Mouse (Mus musculus): ENCODE measurements at regions not wholly inside any gene's neighbourhood (a gene's known extent, or its start where the extent isn't known, plus 50 kb on each side); places are given as distances from the start of the nearest gene placed in this dataset.

DNA sequence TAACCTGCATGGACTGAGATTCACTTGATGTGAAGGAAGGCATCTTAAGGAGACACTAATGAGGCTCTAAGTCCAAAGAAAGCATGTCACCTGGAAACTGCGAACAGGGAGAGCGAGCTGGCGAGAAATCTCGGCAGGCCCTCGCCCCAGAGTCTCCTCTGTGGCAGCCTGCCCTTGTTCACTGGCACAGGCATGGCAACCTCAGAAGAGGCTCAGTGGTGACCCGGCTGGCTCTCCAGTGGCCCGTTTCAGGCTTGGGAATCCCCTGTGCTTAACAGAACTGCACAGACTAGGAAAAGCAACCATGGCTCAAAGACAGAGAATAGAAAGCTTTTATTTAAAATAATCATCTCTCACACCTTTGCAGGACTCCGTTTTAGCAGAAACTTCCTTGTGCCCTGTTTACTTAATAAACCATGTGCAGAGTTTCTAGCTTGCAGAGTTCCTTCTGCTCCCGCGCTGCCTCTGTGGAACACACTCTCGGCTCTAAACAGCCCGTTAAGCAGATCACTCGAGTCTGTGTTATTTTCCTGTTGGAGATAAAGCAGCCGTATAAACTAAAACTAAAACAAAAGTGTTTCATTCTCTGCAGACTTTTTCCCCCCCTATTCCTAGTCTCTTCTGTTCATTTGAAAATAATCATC is 316.2 kb upstream of the Adamts16 start:
- DNase-seq (ENCODE audit: inconsistent age in 2 of 2, low spot score in 1 of 2): no peak

DNA sequence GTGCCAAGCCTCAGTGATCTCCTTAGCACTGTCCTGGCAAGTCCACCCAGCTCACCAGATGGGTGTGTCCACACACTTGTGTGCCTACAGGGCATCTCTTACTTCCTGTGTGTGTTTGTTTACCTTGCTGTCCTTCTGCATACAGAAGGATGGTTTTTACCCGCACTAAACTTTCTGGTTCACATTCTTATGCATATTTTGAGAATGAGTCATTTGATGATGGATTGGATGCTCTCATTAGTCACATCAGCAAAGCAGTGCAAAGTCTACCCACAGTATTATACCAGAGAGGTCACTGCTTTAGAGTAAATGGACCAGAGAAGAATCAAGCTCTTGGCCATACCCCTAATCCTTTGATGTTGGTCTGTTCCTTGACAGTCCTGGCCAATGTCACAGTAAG is 308.5 kb upstream of the Adamts16 start:
- no peak for DNase-seq (ENCODE audit: inconsistent age in 2 of 2, low spot score in 1 of 2)

DNA sequence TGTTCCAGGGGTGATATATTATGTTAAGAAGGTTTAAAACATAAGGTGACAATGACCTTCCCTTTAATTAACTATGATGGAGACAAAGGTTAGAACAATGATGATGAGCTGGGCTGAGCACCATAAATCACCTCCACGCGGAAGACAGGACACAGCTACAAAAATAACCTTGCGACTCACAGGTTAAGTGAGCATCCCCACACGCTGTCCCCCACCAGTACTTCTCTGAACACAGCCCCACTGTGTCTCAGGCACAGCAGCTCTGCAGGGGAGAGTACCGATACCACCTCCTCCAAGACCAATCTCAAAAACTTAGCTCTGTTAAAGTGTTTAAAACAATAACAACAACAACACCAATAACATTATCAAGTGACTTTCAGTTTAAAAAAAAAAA is 307.7 kb upstream of the Adamts16 start:
- DNase-seq (ENCODE audit: inconsistent age in 2 of 2, low spot score in 1 of 2): no peak

DNA sequence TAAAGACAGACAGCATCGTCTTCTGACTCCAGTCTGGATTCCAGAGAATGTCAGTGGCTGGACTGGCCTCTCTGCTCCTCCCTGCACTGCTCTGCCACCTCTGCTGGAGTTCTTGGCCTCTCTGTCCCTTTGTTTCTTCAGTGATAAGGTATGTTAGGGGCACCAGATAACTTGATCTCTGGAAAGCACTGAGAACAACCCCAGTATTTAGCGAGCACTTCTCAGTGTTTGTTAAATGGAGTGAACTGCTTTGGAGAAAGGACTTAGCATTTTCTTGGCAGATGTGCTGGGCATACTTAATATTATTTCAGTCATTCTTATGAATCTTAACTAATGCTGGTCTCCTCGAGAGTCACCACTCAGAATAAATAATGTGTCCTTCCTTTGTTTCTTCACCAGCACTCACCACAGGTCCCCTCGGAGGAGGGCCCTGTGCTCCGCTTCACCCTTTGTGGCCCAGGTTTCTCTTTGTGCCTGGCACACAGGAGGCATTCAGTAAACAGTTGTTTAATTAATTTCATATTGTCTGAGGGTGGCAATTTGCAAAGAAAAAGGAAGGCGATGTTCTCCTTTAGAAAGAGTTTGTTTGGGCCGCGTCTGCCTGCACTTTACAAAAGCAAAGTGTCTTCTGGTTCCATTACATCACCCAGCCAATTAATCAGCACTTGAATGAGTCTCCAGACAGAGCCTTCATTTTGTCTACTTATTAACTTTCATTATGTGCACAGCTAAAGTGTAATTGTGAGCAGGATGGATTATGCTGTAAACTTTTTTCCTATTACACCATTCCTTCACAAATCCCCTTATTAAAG is 307.1 kb upstream of the Adamts16 start:
- DNase-seq (ENCODE audit: inconsistent age in 2 of 2, low spot score in 1 of 2): no peak

DNA sequence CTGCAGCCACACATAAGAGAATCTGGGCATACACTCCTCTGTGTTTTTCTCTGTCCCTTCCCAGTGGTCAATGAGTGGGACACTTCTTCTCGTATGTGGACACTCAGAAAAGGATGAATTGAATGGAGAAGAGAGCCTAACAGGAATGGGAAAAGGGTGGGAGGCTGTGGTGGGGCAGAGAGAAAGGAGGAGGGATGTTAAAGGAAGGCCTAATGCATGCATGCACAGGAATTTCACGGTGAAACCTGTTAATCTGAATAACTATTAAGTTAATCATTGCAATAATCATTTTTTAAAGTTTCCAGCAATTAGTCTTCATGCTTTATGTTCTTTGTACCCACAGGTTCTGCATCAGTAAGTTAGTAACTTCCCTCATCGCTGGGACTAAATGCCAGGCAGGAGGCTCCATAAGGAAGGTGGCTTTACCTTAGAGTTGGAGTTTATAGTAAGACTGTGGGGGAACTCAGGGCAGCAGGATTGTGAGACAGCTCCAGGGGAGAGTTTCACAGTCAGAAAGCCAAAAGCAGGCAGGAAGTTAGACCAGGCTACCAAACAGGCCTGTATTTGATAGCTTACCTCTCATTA is 305.3 kb upstream of the Adamts16 start:
- DNase-seq (ENCODE audit: inconsistent age in 2 of 2, low spot score in 1 of 2): no peak

DNA sequence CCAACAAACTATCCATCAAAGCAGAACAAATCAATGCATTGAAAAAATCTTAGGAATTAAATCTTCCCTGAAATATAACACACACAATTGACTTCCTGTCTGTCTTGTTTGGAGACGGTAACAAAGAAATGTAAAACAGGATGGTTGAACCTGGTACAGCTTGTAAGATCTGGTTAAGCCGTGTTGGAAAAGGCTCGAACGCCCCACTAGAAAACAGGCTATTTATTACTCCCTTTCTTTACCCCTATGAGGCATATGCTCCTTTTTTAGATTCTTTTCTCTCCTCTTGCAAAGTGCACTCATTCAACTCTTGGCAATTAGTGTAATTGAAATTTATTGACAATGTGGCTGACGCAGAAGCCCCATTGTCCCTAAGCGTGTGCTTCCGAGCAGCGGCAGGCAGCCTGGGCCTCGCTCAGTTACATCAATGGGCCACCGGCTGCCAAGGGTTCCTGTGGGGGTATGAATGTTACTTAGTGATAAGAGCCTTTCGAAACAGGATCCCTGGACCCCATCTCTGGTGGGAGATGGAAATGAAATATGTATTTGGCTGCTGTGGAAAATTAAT is 297.2 kb upstream of the Adamts16 start:
- DNase-seq (ENCODE audit: inconsistent age in 2 of 2, low spot score in 1 of 2): no peak

DNA sequence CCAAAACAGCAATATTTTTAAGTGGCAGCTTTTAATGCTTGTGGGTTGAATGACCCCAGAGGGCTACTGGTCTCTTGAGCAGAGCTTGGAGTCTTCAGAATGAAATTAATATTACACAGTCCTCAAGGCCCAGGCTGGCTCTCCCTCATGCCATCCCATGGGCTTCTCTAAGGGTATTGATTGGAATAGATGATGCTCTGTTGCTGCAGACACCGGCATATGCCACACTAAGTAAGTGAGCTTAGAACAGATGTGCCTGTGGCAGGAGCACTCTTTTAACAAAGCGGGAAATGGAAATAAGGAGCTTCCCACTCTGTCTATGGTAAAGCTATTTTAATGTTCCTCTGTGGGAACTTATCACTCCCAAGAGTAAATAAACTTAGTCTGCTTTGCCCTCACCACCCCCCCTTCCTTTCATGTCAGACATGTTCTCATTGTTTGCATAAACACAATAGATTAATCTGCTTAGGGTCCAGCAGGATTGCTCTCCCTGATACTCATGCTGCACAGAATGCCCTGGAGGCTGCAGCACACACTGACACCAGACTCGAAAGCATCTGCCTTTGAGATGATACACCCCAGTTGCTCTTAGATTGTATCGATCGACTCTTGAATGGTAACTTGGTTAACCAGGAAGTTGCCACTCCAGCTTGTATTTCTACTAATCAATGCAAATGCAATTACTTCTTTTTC is 294.5 kb upstream of the Adamts16 start:
- no peak for DNase-seq (ENCODE audit: inconsistent age in 2 of 2, low spot score in 1 of 2)

DNA sequence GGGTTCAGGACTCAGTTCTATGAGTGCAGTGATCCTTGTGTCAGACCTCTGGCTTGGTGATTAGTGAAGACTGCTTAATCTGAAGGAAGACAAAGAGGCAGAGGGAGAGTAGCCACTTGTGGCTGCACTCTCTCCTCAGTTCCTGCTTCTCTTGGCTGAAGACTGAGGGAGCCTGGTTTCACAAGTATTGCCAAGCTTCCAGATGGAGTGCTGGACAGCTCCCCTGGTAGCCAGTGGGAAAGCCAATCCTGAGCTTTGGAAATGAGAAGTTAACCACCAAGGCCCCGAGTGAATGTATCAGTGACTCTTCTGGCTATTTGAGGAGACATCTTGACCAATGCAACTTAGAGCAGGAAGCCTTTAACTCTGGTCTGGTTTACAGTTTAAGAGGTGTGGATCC is 279.9 kb upstream of the Adamts16 start:
- peak in 1 of 2 experiments; percentile 44 for DNase-seq (ENCODE audit: inconsistent age in 2 of 2, low spot score in 1 of 2)

DNA sequence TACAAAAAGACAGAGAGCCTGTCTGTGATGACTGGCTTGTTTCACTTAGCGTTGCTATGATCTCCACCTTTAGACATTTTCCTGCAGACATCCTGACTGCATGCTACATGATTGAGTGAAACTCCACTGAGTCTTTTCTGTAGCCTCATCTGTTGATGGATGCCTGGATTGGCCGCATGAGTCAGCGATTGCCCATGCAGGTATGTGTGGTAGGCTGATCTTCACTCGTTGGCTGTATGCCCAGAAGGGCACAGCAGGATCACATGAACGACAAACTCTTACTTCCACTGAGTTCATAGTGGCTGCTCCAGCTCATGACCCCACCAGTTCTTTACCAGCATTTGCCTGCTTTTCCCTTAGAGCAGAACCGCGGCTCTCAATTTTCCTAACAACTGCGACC is 266.6 kb upstream of the Adamts16 start:
- DNase-seq (ENCODE audit: inconsistent age in 2 of 2, low spot score in 1 of 2): no peak

DNA sequence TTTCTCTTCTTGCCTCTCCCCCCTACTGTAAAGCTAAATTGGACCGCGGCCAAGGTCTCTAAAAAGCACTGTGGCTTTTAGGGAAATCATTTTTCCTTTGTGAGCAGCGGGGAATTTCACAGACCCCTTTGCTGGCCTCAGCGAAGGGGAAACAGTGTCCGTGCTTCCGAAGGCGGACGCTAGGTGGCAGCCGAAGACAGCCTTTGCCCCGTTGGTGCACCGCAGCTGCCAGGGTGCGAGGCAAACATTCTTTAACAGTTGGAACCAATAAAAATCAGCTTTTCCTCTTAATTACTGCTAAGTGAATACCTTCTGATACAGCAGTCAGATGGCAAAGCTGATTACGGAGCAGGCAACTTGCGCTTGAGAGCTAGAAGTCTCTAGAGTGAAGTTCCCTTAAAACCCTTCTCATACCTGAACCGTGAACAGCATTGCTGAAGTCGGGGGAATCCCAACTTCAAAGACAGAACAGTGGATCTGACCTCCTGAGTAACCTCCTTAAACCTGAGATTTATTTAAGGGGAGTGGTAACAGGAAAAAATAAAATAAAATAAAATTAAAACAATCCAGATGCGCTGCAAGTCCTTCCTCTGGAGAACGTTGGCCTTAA is 263.7 kb upstream of the Adamts16 start:
- DNase-seq (ENCODE audit: inconsistent age in 2 of 2, low spot score in 1 of 2): peak; percentile 34 to 82

DNA sequence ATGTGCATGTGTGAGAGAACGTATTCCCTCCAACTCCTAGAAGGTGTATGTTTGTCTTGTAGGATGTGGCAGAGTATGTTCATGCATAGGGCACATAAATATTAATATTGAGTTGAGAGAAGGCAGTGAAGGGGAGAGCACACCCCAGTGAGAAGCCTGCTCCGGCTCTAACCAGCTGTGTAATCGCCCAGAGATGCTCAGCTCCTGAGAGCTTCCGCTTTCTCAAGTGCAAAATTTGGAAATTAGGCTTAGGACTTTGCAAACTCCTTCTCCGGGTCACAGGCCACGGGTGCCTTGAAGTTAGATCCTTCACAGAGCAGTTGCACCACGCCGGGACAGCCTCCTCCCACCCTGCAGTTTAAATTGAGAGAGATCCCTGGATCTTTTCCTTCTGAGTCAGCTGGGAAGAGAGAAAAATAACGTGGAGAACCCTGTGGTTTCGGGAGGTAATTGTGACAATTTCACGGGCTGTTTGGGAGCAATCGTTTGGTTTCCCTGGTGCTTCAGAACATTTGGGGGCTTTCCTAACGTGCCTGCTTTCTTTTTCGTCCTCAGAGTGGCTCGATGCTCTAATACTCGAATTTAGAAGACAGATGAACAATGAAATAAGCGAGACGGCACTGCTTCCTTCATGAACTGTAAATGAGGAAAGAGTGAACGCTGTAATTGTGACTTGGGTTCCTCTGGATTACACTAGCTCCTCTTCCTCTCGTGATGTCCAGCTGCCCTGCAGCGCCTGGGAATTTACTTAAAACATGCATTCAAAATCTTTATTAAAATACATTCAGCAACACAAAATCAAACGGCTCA is 263.0 kb upstream of the Adamts16 start:
- no peak for DNase-seq (ENCODE audit: inconsistent age in 2 of 2, low spot score in 1 of 2)

DNA sequence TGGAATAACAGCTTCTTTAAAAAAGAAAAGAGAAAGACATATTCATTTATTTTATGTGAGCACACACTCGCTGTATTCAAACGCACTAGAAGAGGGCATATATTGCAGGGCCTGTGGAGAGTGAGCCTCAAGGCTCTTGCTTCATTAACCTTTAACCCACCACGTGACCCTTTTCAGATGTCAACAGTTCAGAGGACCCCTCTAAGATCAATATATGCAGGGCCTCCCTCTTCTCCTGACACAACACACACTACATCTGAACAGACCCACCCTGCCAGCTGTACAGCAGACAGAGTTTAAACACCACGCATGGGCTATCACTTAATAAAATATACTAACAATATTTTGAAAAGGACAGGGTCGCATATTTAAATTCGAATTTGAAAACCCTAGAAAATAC is 242.7 kb upstream of the Adamts16 start:
- DNase-seq (ENCODE audit: inconsistent age in 2 of 2, low spot score in 1 of 2): no peak

DNA sequence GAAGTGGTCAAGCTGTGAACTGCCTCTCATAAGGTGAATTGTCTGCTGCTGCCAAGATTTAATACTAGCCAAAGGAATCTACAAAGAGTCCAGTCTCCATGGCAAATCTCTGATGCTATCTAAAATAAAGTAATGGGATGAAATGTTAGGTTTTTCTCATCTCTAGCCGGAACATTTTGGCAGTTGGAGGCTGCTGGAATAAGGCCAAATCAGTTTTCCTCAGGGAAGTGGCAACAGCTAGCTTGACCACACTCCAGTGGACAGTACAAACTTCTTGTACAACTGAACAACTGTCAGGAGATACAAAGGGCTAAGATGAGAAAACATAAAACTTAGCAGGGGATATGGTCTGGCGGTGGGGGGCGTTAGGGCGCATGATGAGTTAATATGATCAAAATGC is 234.3 kb upstream of the Adamts16 start:
- DNase-seq (ENCODE audit: inconsistent age in 2 of 2, low spot score in 1 of 2): no peak

DNA sequence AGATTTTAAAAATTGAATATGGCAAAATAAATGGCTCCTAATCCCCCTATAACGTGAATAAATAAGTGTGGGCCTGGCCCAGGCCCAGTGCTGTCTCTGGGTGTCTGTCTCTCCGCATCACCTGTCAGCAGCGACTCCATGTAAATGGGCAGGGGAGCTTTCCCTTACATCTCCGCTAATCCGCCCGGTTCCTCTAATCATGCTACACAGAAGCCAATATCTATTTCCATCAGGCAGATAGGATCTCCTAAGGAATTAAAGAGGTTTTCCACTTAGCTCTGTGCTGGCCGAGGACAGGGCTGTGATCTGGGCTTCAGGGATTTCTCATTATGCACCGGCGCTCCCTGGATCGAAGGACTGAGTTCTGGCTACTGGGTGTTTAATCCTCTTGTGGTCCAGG is 232.4 kb upstream of the Adamts16 start:
- DNase-seq (ENCODE audit: inconsistent age in 2 of 2, low spot score in 1 of 2): no peak

DNA sequence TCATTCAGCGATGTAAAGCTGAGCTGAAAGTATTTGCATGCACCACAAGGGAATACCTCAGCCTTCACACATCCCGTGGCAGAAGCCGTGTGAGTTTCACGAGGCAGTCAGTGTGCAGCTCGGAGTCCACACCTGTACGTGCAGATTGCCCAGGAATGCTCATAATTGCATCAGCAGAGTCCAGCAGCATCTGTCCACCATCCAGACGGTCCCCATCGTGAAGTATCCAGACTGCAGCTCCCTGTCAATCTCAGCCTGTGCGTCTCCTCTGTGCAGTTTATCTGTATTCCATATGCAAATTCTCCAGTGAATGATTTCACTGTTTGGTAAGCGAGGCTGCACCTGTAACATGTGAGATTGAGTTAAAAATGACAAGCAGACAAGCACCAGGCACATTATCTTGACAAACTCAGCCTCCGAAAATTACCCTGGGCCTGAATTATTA is 227.2 kb upstream of the Adamts16 start:
- DNase-seq (ENCODE audit: inconsistent age in 2 of 2, low spot score in 1 of 2): no peak

DNA sequence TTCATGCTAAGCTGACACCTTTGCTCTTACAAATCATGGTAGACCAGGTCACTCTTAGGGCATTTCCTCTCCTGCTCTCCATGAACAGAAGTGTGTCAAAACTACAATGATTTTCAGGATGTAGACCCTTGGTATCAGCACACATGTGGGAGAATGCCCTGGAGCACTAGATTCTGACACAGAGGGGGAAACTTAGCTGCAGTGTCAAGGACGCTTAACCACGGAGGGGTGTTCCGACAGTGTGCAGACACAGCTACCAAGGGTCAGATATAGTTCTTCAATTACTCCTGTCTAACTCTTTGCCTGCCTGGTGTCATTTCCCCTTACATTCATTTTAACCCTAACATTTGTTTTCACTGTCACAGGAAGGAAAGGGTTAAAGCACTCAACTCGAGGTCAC is 226.4 kb upstream of the Adamts16 start:
- DNase-seq (ENCODE audit: inconsistent age in 2 of 2, low spot score in 1 of 2): no peak

DNA sequence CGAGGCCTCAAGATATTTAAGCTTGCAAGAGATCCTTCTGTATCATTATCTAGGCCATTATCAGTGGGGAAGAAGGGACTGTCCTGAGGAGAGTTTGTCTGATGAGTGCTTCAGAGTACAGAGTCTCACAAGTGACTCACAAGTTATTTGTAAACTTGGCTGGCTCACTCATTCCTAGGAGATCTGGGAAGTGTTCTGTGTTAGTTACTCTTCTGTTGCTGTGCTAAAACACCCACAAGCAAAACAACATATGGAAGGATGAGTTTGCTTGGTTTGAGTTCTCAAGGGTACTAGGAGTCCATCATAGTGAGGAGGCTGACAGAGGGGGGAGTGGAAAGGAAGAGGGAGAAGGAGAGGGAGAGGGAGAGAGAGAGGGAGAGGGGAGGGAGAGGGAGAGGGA is 224.0 kb upstream of the Adamts16 start:
- DNase-seq (ENCODE audit: inconsistent age in 2 of 2, low spot score in 1 of 2): no peak

DNA sequence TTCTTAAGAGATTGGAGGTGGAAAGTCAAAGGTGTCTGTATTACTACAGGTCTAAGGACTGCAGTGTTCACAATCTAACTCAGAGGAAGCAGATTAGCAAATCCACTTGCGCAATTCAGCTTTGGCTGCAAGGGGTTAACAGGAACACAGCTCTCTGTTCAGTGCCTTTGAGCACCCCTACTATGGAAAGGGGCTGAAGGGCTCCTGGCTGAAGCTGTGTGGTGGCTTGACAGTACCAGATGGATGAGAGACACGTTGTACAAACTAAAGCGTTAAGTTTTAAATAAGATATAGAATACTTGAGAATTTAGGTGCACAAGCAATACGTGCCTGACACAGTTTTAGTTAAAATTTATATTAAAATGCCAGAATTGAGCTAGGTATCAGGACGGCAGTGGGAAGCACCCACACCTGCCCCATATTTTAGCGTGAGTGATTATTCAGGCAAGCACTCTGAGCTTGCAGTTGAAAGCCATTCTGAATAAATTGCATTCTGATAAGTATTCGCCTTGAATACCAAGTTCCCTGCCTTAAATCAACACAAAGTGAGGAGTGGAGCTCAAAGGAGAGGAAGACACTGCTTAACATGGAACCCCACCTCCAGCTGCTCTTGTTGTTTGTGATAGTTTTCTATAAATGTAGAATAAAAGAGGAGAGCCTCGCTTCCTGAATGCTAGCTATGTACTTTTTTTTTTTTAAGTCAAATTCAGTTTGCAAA is 223.1 kb upstream of the Adamts16 start:
- no peak for DNase-seq (ENCODE audit: inconsistent age in 2 of 2, low spot score in 1 of 2)

Measured in adrenal gland, adult (tissue).